11 mouse cellular contexts compared by ENCODE assay signal in the genomic region with DNA sequence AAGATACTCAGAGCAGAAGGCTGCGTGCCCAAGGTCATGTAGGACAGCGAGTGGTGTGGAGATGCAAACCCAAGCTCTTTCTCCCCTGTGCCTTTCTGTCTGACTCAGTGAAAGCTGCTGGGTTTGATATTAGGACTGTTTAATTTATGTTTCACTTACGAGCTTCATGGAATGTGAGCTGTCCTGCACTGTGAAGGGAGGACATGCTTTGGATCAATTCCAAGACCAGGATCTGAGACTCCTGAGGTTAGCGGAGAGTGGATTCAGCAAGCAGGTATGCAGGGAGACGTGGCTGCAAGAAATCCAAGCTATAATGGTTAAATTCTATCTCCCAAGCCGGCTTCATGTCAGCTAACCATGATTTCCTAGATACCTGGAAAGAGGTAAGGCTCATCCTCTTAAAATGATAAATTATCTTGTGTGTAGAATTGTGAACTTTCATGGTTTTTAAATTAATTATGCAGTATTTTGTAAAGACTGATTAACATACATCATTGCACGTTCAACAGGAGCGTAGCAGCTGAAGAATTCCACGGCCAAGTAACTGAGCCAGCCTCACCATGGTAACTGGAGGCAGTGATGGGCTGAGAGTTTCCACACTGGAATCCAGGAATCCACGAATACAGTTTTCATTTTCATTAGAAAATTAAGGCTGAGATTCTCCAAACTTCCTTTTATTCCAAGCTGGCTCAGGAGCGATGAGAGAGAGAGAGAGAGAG. TPM values are rescaled to one million over a fixed set of nuclear protein-coding genes. Genes with fewer than 3 reads are reported as not detected.
DNase-seq lines count a peak whose midpoint lies in the region; ATAC-seq and TF ChIP-seq lines count a peak whose summit lies in the region.
"Had no signal": no experiment of that assay in that cellular context is flagged by ENCODE, and none has a peak within 500 bp of the region (broad histone marks: within the 10 kb centered on the region; RNA-seq: fewer than 3 reads in every experiment).

No protein-coding gene starts in this region.

- no peak for DNase-seq in kidney, adult 11 months
- DNase-seq in 3T3-L1 (ENCODE audit: low read depth, low spot score), result peak; percentile 63
- peak; percentile 58 for DNase-seq in Muller cell, postnatal 12 days (ENCODE audit: inconsistent ontology term)
- DNase-seq in forebrain, postnatal 0 days, result peak; percentile 80
- no peak for DNase-seq in retina, postnatal 1 day
- DNase-seq in left cerebral cortex, adult 11 months (ENCODE audit: low spot score), result no peak
- DNase-seq in thymus, adult 18-20 months, result no peak
- DNase-seq: thymus, postnatal 36 days had no signal

- ATAC-seq in kidney, embryonic 15.5 days (replicated peaks; ENCODE audit: low FRiP score), result peak; percentile 54; the same call in 1 of the 2 replicates
- ATAC-seq in forebrain, postnatal 0 days, result peak; percentile 94

- H3K36me3 ChIP-seq in kidney, embryonic 15.5 days, result no peaks in the 10 kb centered on the region
- H3K36me3 ChIP-seq in forebrain, postnatal 0 days (ENCODE audit: insufficient read depth), result no peaks in the 10 kb centered on the region
- H3K36me3 ChIP-seq: liver, embryonic 15.5 days had no signal

- H3K9ac ChIP-seq in kidney, embryonic 15.5 days, result no peak overlapping the region
- H3K9ac ChIP-seq in forebrain, postnatal 0 days, result 0 out of 2 replicates have a peak overlapping the region, but pooled peaks have one; percentile 10
- H3K9ac ChIP-seq: liver, embryonic 15.5 days had no signal

- 42% methylated on average over 11 of the region's 11 CpGs for WGBS in kidney, embryonic 15.5 days
- WGBS in forebrain, postnatal 0 days, result 26% methylated on average over 11 of the region's 11 CpGs

- no peak for TF ChIP-seq CTCF in forebrain, postnatal 0 days (IDR thresholded peaks at IDR 0.05; ENCODE audit: low read depth)

- H3K4me1 ChIP-seq in kidney, embryonic 15.5 days, result peaks cover 29% of the 10 kb centered on the region
- peaks cover 22% of the 10 kb centered on the region for H3K4me1 ChIP-seq in forebrain, postnatal 0 days (ENCODE audit: insufficient read depth)

- H3K27me3 ChIP-seq in kidney, embryonic 15.5 days, result peaks cover 19% of the 10 kb centered on the region
- no peaks in the 10 kb centered on the region for H3K27me3 ChIP-seq in forebrain, postnatal 0 days (ENCODE audit: insufficient read depth, low read length)

- peak overlapping the region; percentile 15; the same call in 1 of the 2 replicates for H3K27ac ChIP-seq in kidney, embryonic 15.5 days
- H3K27ac ChIP-seq in forebrain, postnatal 0 days (ENCODE audit: low read depth, low read length), result peak overlapping the region; percentile 67
- H3K27ac ChIP-seq: liver, embryonic 15.5 days had no signal

- no peak overlapping the region for H3K4me2 ChIP-seq in kidney, embryonic 15.5 days
- H3K4me2 ChIP-seq in forebrain, postnatal 0 days (ENCODE audit: low read depth), result no peak overlapping the region
- H3K4me2 ChIP-seq: liver, embryonic 15.5 days had no signal

- no peak overlapping the region for H3K4me3 ChIP-seq in kidney, embryonic 15.5 days (replicated peaks)
- H3K4me3 ChIP-seq in forebrain, postnatal 0 days (ENCODE audit: low read depth, low read length), result no peak overlapping the region
- H3K4me3 ChIP-seq: liver, embryonic 15.5 days; megakaryocyte, embryonic 14.5 days had no signal

- H3K9me3 ChIP-seq in kidney, embryonic 15.5 days (replicated peaks), result no peaks in the 10 kb centered on the region
- no peaks in the 10 kb centered on the region for H3K9me3 ChIP-seq in forebrain, postnatal 0 days (ENCODE audit: low read length)
- H3K9me3 ChIP-seq: liver, embryonic 15.5 days; megakaryocyte, embryonic 14.5 days had no signal

RNA-seq across cellular contexts. Expression of a gene that starts 5.3 kb away (rescaled TPM):
- 14.5 and 15.6 TPM in 2 replicates for polyA plus RNA-seq in kidney, embryonic 15.5 days (2015; fragmentation: Nextera tagmentation; extraction: Ambion mirVana)
- 3.6 and 6.1 TPM in 2 replicates for total RNA-seq in forebrain, postnatal 0 days (2014; rRNA removed)
- polyA plus RNA-seq in forebrain, postnatal 0 days (2015; fragmentation: Nextera tagmentation; extraction: Ambion mirVana), result 3.5 and 5.3 TPM in 2 replicates

Comparison
In these comparisons a context has a peak if more than half of its experiments do, and no peak if none do; other contexts are left out.
1. DNase-seq: peak in 3T3-L1 (single experiment), Muller cell, postnatal 12 days (single experiment) and forebrain, postnatal 0 days (single experiment); none in kidney, adult 11 months (single experiment), retina, postnatal 1 day (single experiment), left cerebral cortex, adult 11 months (single experiment) and thymus, adult 18-20 months (0 of 2).